Mouse (Mus musculus) small intestine, adult 2 months (tissue): ENCODE results near the gene Zfp689.
"Not testable (repeated sequence)": the region's sequence is repeated elsewhere in the genome, so short reads cannot be mapped to it uniquely, and the experiment has no call there.

Experiments
- CTCF ChIP-seq: fragments of 200-500 bp; IDR thresholded peaks from 2 replicates; pipeline ENCODE4 v1.5.1; 2012; ENCODE audit warnings: low read depth, mild to moderate bottlenecking, control low read depth, inconsistent platforms, low read length, moderate library complexity, mixed read lengths; ENCODE audit not compliant: insufficient replicate concordance, insufficient read length; ENCODE audit errors: extremely low read depth
- POLR2A ChIP-seq: fragments of 200-500 bp; IDR thresholded peaks from 2 replicates; pipeline ENCODE4 v1.6.1; 2012; ENCODE audit warnings: low read depth, mild to moderate bottlenecking, control low read depth, inconsistent platforms, low read length, moderate library complexity

- TF ChIP-seq CTCF, POLR2A: not testable (repeated sequence)
Observed at GRCm38 (mm10) chr7:127488364-127488763, 39.4 kb upstream of the Zfp689 start.
